Mouse (Mus musculus): ENCODE results near the gene Rsc1a1.

Gene Rsc1a1

DNA sequence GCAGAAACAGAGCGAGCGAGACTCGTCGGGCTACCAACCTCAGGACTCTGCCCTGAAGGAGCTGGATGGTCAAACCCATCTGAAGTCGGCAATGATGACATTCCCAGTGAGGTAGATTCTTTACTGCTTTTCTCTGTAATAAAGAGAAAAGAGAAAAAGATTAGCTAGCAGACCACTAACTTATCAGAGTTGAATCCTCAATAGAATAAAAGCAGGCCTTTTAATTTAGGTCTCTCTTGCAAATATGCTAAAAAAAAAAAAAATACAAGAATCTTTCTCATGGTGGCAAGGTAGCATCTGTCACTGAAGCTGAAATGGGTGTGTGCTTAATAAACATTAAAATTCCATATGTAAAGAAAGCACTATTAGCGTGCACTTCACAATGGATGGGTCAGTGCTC, at the start of gene Rsc1a1:
Gene Rsc1a1 (minus strand): TSS at position 101 of the 400 bp plus-strand sequence.
- no peak for DNase-seq (ENCODE audit: low spot score)

DNA sequence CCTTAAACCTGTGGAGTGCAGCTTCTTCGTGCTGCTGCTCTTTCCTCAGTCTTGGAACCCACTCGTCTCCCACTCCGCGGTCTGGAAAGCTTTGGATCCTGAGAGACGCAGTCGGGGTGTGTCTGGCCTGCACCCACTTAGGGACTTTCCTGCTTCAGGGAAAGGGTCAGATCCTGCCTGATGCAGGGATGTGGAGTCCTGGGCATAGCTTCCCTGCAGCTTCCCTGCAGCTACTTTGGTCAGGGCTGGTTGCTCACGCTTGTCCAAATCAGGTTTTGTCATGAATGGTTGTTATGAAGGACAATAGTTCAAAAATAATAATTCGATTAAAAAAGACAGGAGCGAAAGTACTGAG, 49.8 kb upstream of the Rsc1a1 start:
- no peak for DNase-seq (ENCODE audit: low spot score)

DNA sequence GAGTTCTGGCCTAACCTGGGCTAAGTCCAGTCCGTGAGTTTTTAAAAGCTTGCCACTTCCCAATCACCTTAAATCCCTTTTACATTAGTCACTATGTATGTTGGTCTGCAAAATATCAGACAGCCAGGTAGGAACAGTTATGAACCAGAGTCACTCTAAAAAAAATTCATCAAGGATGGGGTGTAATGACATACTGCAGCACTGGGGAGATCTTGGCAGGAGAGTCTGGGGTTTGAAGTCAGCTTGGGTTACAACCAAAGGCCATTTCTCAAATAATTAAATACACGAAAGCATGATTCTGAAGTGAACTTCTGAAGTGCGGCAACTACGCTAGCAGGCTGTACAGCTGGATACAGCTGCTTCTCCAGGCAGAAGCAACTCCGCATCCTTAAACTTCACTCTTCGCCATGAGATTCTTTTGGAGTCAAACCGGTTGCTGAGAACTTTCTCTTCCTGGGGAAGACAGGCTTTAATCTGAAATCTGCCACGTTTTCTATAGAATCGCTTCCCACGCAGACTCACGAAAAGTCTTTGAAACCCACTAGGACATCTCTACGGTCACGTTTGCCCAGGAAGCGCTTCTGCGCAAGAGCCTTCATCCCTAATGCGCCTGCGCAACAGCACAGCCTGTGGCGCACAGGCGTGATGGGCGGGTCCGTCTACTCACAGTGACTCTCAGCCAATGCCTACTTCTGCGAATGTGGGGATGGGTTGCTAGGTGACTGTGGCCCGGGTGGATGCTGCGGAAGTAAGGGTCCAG, 49.2 kb upstream of the Rsc1a1 start:
- peak; percentile 85 for DNase-seq (ENCODE audit: low spot score)

DNA sequence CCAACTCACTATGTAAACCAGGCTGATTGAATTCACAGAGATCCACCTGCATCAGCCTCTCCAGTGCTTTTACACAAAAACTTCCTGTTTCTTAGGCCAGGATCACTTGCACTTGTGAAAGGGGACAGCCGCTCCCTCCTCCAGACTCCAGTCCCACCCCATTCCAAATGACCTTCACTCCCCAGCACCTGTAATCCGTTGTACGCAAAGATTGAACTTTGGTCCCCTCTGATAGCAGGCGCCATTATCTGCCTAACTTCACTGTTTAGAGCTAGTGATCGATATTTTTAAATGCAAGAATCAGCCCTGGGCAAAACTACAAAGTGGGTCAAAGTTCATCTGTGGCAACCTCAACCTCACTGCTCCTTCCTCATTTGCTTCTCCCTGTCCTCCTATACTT, 46.4 kb upstream of the Rsc1a1 start:
- no peak for DNase-seq (ENCODE audit: low spot score)

DNA sequence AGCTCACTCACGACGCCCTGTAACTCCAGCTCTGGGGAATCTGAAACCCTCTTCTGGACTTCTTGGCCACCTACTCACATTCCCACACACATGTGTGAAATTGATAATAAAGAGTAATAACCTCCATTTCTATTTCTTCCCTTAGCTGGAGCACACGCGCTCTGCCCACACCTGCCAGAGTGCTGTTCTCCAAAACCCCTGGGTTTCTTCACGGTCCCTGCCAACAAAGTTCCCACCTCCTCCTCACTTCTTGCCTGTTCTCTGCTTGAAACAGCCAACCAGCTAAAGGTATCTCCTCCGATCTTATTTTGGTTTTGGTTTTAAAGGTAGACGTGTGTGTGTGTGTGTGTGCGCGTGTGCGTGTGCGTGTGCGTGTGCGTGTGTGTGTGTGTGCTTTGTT, 45.0 kb upstream of the Rsc1a1 start:
- no peak for DNase-seq (ENCODE audit: low spot score)

DNA sequence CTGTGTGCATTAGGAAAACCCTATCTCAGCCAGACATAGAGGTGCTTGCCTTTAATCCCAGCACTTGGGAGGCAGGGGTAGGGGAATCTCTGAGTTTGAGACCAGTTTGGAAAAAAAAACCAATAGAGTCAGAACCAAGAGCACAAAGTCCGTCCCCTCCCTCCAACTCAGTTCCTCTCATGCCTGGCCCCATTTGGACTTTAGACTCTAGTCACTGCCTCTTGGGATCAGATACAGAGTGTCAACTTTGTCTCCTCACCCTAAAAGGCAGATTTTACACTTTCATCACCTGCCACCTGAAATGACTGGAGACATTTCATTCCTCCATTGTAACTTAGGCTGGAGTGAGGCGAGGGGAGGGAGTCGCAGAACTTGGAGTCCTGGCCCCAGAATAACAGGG, 43.9 kb upstream of the Rsc1a1 start:
- DNase-seq (ENCODE audit: low spot score) = no peak

DNA sequence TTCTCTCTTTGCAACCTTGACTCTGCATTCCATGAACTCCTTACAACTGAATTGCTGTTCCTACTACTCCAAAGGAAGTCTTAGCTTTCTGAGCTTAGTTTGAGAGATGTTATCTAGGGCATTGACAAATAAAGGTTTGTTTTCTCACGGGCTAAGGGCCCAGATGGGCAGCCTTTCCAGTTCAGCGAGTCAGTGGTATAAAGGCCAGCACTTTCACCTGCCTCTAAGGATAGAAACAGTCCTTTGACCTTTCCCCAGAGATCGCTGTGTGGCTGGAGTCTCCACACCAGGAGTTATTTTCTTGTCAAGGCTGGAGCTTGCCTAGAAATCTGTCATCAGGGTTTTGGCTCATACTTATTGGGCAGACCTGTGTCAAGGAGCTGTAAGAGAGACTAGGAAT, 40.3 kb upstream of the Rsc1a1 start:
- no peak for DNase-seq (ENCODE audit: low spot score)

DNA sequence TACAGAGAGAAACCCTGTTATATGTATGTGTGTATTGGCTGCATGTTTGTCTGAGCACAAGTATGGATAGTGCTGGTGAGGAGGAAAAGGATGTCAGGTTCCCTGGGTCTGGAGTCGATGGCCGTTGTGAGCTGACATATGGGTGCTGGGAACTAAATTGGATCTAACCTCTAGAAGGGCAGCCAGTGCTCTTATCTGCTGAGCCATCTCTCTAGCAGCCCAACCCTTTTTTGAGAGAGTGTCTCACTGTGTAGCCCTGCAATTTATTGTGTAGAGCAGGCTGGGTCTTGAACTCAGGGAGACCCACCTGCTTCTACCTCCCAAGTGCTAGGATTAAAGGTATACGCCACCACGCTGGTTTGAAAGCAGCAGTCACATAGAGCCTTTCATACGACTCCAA, 39.9 kb upstream of the Rsc1a1 start:
- DNase-seq (ENCODE audit: low spot score) = no peak

DNA sequence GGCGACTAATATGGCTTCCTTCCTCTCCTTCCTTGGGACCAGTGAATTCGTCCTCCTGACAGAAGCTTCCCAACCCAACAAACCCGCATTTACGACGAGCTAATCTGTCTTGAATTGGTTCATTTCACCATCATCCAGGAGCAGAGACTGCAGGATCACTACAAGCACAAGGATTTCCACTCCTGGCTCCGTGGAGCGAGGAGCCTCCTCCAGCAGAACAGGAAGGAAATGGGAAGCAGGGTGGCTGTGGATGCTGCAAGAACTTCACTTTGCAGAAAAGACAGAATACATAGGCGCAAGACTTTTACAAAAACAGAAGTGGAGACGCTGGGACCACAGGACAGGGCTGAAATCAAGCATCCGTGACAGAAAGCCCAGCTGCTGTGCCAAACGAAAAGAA, 39.2 kb upstream of the Rsc1a1 start:
- no peak for DNase-seq (ENCODE audit: low spot score)

DNA sequence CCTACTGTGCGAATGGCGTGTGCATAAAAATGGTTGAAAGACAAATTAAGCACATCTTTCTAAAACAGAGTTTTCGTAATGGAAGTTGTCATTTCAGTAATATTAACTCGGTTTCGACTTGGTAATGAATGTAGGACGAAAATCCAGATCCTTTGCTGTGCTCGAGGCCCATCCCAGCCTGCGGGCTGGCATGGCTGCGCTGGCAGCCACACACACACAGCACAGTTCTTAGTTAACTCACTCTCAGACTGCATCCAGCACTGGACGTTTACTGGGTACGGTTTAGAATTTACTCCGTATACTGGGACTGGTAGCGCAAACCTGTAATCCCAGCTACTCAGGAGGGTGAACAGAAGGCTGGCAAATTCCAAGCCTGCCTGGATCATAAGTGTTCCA, 38.3 kb upstream of the Rsc1a1 start:
- DNase-seq (ENCODE audit: low spot score) = no peak

DNA sequence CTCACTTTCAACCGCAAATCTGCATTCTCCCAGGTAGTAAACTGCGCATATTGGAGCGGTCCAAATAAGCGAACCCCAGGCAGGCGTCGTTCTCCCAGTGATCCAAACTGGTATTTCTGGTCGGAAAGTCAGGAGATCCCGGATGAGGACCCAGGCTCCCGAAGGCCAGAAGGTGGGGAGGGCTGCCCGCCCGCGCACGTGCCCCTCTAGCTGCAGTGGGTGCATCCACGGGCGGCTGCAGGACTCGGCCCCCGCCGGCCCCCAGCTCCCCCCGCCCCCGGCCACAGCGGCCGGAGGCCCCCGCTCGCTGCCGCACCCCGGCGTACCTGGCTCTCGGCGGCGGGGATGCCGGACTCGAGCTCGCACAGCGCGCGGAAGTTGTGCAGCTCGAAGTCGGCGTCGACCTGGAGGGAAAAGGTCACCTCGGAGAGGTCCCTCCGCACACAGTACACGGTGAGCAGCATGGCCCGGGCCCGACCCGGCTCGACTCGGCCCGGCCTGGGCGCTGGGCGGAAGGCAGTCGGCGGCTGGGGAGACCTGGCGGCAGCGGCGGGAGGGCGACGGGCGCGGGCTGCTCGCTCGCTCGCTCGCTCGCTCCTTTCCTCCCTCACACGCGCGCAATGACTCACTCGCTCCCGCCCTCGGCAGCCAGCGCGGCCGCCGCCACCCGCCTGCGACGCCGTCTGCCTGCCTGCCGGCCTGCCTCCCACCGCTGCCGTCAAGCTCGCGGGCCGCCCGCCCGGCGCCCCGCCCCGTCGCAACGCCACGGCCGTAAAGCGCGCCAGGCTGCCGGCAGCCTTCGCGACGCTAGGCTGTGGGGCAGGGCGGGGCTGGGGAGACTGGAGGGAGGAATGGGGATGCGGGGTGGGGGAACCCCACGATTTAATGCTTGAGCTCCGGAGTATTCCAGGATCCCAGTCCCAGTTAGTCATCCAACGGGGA, 37.6 kb upstream of the Rsc1a1 start, which contains the start of gene Ddi2:
Gene Ddi2 (minus strand): TSS at position 689 of the 942 bp plus-strand sequence.
- peak; percentile 92 for DNase-seq (ENCODE audit: low spot score)

DNA sequence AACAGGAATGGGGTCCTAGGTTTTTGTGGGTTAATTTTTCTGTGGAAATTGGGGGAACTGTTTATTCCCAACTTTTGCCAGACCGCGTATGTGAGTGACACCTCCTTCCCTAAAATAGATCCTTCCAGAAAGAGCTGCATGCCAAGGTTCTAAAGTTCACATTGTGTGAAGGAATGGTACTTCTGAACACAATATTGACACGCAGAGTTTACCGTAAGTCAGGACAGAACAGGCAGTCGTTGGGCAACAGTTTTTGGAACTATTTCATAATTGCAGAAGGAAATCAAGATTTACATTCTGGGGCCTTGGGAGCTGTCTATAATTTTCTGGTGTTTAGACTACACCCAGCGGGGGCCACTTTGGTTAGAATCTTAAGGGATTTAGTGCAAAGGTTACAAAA, 36.6 kb upstream of the Rsc1a1 start:
- DNase-seq (ENCODE audit: low spot score) = no peak

DNA sequence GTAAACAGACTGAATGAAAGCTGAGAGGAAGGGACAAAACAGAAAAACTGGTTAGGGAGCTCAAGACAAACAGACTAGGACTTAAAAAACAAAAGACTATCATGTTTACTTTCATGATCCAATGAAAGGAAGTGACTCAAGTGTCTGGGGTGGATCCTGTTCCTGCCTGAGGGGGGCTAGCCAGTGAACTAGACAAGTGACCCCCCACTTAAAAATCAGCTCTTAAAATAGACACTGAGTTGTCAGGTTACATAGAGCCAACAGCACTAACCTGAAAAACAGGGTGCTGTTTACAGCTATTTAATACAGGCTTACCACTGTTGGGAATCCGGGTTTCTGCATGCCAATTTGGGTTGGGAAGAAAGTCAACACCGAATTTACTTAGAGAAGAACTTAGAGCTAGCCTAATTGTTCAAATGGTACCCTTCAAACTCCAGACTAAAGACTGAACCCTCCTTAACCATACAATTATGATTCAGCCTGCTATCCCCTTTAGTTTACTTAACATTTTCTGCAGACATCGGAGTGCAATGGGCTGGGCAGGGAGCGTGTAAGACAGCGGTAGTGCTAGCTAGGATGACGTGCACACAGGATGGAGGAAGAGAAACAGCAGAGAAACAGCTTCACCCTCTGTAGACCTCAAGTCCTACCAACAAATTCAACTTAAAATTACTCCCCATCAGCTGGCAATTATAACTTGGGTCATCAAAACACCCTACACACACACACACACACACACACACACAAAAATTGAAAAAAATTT, 35.5 kb upstream of the Rsc1a1 start:
- no peak for DNase-seq (ENCODE audit: low spot score)

DNA sequence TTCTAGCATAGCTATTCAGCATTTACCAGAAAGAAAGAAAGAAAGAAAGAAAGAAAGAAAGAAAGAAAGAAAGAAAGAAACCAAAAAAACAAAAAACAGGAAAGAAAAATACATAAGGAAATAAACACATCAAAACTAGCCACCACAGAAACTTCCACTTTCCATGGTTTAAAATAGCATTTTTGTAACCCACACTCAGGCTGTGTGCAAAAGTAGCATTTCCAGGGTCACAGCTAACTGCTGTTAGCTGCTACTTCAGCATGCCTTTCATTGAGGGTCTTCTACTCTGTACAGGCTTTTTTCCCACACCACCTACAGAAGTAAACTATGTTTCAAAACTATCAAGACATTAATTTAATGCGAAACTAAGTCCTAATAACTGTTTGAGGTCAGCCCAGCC, 33.9 kb upstream of the Rsc1a1 start:
- no peak for DNase-seq (ENCODE audit: low spot score)

DNA sequence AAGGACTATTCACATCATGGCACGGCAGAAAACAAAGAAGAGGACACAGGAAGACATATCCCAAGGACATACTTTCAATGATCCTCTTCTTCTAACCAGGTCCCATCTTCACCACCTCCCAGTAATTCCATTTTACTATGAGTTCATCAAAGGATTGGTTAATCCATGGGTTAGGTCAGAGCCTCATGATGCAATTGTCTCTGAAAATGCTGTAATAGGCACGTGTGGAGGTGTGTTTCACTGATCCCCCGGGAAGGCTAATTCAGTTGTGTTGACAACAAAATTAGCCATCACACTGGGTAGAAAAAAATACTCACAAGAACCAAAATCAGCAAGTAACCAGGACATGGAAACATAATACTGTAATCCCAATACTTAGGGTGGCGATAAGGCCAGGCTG, 32.2 kb upstream of the Rsc1a1 start:
- no peak for DNase-seq (ENCODE audit: low spot score)

DNA sequence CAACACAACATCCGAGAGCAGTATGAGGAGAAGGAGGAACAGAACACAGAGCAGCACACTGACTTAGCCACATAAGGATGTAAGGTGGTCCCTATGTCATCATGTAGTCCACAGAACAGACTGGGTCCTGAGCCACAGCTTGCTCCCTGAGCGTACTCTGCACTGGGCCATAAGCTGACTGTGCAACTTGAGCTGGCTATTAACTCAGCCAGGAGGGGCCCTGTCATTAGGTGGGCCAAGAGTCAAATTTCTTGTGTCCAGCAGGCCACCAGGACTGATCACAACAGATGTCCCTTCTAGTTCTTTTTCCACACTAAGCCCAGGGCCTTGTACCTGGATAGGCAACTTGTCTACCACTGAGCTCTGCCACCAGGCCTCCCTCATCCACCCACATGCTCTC, 29.6 kb upstream of the Rsc1a1 start:
- DNase-seq (ENCODE audit: low spot score) = no peak

DNA sequence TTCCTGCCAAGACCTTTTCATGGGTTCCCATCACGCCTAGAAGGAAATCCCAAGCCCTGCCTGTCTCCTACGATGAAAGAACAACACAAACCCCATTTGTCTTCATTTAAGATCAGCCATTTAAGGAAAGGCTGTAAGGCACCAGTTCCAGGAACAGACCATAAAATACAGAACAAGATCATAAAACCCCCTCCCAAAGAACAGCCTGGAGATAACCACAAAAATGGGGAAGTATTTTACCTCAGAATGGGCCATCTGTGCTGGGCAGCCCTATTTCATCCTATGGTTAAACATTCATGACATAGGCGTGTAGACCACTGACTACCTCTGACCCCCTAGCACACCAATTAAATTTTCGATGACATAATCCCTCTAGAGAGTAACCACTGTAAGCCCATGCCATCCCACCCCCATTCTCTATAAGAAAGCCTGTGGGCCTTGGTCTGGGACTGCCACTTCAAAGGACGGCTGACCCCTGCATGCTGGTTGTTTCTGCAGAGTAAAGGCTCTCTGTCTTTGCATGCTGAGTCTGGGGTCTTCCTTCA, 28.3 kb upstream of the Rsc1a1 start:
- no peak for DNase-seq (ENCODE audit: low spot score)

DNA sequence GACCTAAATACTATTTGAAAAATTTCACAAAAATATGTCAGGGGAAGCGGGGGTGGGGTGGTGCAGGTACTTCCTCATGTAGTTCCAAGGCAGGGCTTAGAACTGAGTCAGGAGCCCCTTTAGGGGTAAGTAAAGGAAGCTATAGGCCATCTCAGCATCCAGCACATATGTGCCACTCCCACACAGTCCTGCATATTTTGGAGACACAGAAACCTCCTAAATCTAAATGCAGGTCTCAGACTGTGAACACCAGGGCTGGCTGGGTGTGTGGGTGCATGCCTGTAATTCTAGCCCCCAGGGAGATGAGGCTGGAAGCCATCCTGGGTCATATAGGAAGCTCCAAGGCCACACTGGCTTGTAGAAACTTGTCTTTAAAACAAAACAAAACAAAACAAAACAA, 25.9 kb upstream of the Rsc1a1 start:
- DNase-seq (ENCODE audit: low spot score) = no peak

DNA sequence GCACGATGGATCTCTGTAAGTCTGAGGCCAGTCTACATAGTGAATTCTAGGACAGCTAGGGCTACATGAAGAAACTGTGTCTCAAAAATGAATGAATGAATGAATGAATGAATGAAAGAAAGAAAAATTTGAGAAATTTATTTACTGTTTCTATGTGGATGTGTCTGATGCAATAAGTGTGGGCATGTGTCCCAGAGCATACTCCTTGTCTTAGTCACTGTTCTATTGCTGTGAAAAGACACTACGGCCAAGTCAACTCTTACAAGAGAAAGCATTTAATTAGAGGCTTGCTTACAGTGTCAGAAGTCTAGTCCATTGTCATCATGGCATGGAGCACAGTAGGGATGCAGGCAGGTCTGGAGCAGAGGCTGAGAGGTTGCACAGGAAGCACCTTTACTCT, 23.6 kb upstream of the Rsc1a1 start:
- DNase-seq (ENCODE audit: low spot score) = no peak

DNA sequence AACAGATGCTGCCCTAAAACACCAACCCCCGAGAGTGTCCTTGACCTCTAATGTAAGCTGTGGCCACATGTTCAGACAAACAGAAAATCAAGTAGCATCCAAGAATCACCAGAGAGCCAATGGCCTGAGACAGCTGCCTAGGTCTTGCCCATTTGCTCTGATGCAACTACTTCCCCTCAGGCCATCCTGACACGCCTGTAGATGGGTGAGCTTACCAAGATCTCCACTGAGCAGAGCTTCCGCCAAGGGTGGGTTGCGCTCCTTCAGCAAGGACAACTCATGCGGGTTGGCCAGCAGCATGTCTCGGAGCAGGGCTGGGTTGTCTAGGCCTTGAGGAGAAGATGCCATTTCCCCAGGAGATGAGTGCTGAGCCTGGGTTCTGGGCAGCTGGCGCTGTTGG, 22.6 kb upstream of the Rsc1a1 start:
- DNase-seq (ENCODE audit: low spot score) = no peak

DNA sequence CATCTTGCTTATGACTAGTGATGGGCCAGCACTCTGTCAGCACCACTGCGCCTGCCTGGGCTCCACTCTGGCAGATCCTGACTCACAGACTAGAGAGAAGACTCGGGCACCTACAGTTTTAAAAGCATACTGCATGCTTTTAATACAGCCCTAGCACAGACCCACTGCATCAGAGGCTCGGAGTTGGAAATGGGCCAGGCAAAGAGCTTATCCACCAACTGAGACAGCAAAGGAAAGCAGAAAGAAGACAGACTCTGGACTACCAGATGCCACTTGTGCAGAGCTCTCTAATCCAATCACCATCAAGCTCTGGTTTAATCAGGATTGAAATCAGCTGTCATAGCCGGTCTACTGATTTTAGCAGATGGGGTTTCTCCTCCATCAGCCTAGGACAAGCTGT, 19.9 kb upstream of the Rsc1a1 start:
- no peak for DNase-seq (ENCODE audit: low spot score)

DNA sequence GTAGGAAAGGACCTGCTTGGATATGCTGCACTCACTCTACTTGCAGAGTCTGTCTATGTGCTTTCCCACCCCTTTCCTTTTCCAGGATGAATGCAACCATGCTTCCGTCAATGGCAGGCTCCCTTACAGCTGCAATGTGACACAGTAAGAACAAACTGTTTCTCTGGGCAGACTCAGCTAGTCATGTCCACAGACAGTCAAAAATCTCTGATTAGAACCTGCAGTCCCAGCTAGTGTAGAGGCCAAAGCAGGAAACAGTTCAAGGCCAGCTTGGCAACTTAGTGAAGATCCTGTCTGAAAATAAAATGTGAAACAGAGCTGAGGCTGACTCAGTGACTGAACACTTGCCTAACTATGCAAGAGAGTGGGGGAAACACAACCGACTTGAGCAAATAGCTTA, 19.2 kb upstream of the Rsc1a1 start:
- no peak for DNase-seq (ENCODE audit: low spot score)

Data from ovary, postnatal 36 days (tissue).